Mouse (Mus musculus) limb, embryonic 13.5 days (tissue): Measurements from ENCODE around the gene Sgta. TPM values are rescaled to one million over a fixed set of nuclear protein-coding genes. Genes with fewer than 3 reads are reported as not detected.

Experiments
- ATAC-seq: fragments of 200-750 bp; cut with Nextera tagmentation; 2 replicates; pipeline ENCODE4 v1.8.0; 2017; ENCODE audit warnings: low read depth, moderate number of reproducible peaks, moderate TSS enrichment; ENCODE audit not compliant: low FRiP score
- H3K27ac ChIP-seq: fragments of 300-500 bp; sonication (generic); 2 replicates; pipeline ENCODE4 v1.5.1; 2015; ENCODE audit warnings: inconsistent platforms, mild to moderate bottlenecking, moderate library complexity
- H3K27me3 ChIP-seq: fragments of 300-500 bp; sonication (generic); 2 replicates; pipeline ENCODE4 v1.6.1; 2015; ENCODE audit warnings: mild to moderate bottlenecking, inconsistent platforms
- H3K36me3 ChIP-seq: fragments of 300-500 bp; sonication (generic); 2 replicates; pipeline ENCODE4 v1.6.1; 2015; ENCODE audit warnings: inconsistent platforms, mild to moderate bottlenecking, moderate library complexity
- H3K4me1 ChIP-seq: fragments of 300-500 bp; sonication (generic); 2 replicates; pipeline ENCODE4 v1.6.1; 2015; ENCODE audit warnings: inconsistent platforms
- H3K4me2 ChIP-seq: fragments of 300-500 bp; sonication (generic); replicated peaks from 2 replicates; pipeline ENCODE4 v1.6.1; 2015; ENCODE audit warnings: inconsistent platforms, mild to moderate bottlenecking, moderate library complexity
- H3K4me3 ChIP-seq: fragments of 300-500 bp; sonication (generic); 2 replicates; pipeline ENCODE4 v1.5.1; 2015; ENCODE audit warnings: moderate library complexity, mild to moderate bottlenecking, inconsistent platforms
- H3K9ac ChIP-seq: fragments of 300-500 bp; sonication (generic); 2 replicates; pipeline ENCODE4 v1.6.1; 2015; ENCODE audit warnings: mild to moderate bottlenecking, inconsistent platforms
- H3K9me3 ChIP-seq: fragments of 300-500 bp; sonication (generic); 2 replicates; pipeline ENCODE4 v1.6.1; 2016; ENCODE audit warnings: inconsistent platforms
- WGBS: fragments of 180-500 bp; shearing (Covaris S2); methylation state at CpG from one replicate; pipeline ENCODE4 v1.1.7; 2015; 5-methylcytosine and 5-hydroxymethylcytosine counted together
- polyA plus RNA-seq: library from polyadenylated mRNA; unstranded; fragments of >200 nt; fragmentation: Nextera tagmentation; extraction: Ambion mirVana; gene quantifications from 2 replicates; pipeline ENCODE4 v1.2.1, GENCODE M21; 2015

The Sgta gene
- 227 and 231 TPM in 2 replicates for polyA plus RNA-seq

- ATAC-seq: peak; percentile 94
- 0 out of 2 replicates have a peak within 1 kb of the TSS, but pooled peaks have one; percentile 3 for H3K27ac ChIP-seq
- H3K9ac ChIP-seq: peak within 1 kb of the TSS; percentile 91
- H3K9me3 ChIP-seq: no peaks in the 10 kb centered on the region
- H3K27me3 ChIP-seq: no peaks in the 10 kb centered on the region
- peaks cover 31% of the 10 kb centered on the region for H3K4me1 ChIP-seq
- peaks cover 8% of the 10 kb centered on the region; the same call in 1 of the 2 replicates for H3K36me3 ChIP-seq
- 0% methylated on average over 48 of the region's 48 CpGs for WGBS
- H3K4me3 ChIP-seq: peak within 1 kb of the TSS; percentile 85
- H3K4me2 ChIP-seq: peak within 1 kb of the TSS; percentile 97
Measured at GRCm38 (mm10) chr10:81059603-81060543, at the start of gene Sgta. Gene Sgta, minus strand, starts transcription at chr10:81060181.

GRCm38 (mm10) chr10:81106113-81106721, 46.2 kb upstream of the Sgta start:
- Histone ChIP-seq H3K4me2 (peak overlapping the region; percentile 78), H3K36me3 (peaks cover 39% of the 10 kb centered on the region), H3K4me1 (peaks cover 21% of the 10 kb centered on the region), H3K4me3 (peak overlapping the region; percentile 92), H3K27ac (peak overlapping the region; percentile 99), H3K9ac (peak overlapping the region; percentile 98), H3K27me3 (no peaks in the 10 kb centered on the region), H3K9me3 (no peaks in the 10 kb centered on the region)
- under 1% methylated on average over 34 of the region's 35 CpGs for WGBS
- peak; percentile 89 for ATAC-seq

GRCm38 (mm10) chr10:81105565-81106112, 45.7 kb upstream of the Sgta start, which contains the start of gene Map2k2:
Gene Map2k2, plus strand, starts transcription at chr10:81105915.
- peak; percentile 93 for ATAC-seq
- H3K36me3 ChIP-seq: peaks cover 34% of the 10 kb centered on the region
- peak within 1 kb of the TSS; percentile 92 for H3K4me3 ChIP-seq
- peak within 1 kb of the TSS; percentile 98 for H3K9ac ChIP-seq
- peak within 1 kb of the TSS; percentile 99 for H3K27ac ChIP-seq
- no peaks in the 10 kb centered on the region for H3K27me3 ChIP-seq
- under 1% methylated on average over 56 of the region's 56 CpGs for WGBS
- peaks cover 21% of the 10 kb centered on the region for H3K4me1 ChIP-seq
- no peaks in the 10 kb centered on the region for H3K9me3 ChIP-seq
- H3K4me2 ChIP-seq: peak within 1 kb of the TSS; percentile 78

- Histone ChIP-seq H3K9ac (no peak overlapping the region), H3K9me3 (peaks cover 5% of the 10 kb centered on the region; the same call in 1 of the 2 replicates), H3K36me3 (no peaks in the 10 kb centered on the region), H3K27me3 (0 out of 2 replicates have a peak, but pooled peaks cover 4% of the 10 kb centered on the region), H3K4me2 (no peak overlapping the region), H3K4me1 (no peaks in the 10 kb centered on the region), H3K27ac (no peak overlapping the region), H3K4me3 (no peak overlapping the region)
- WGBS: 56% methylated on average over 9 of the region's 9 CpGs
- no peak for ATAC-seq
Measured at GRCm38 (mm10) chr10:81094931-81095678, 35.1 kb upstream of the Sgta start.

GRCm38 (mm10) chr10:81092465-81093250, 32.7 kb upstream of the Sgta start:
- H3K27me3 ChIP-seq: 0 out of 2 replicates have a peak, but pooled peaks cover 4% of the 10 kb centered on the region
- peaks cover 8% of the 10 kb centered on the region for H3K4me1 ChIP-seq
- H3K9me3 ChIP-seq: peaks cover 5% of the 10 kb centered on the region; the same call in 1 of the 2 replicates
- WGBS: 61% methylated on average over 22 of the region's 22 CpGs
- no peak overlapping the region for H3K4me3 ChIP-seq
- H3K36me3 ChIP-seq: no peaks in the 10 kb centered on the region
- no peak overlapping the region for H3K9ac ChIP-seq
- ATAC-seq: no peak
- no peak overlapping the region for H3K4me2 ChIP-seq
- H3K27ac ChIP-seq: no peak overlapping the region

GRCm38 (mm10) chr10:81090621-81091020, 30.6 kb upstream of the Sgta start:
- Histone ChIP-seq H3K4me2 (no peak overlapping the region), H3K9me3 (peaks cover 5% of the 10 kb centered on the region; the same call in 1 of the 2 replicates), H3K9ac (no peak overlapping the region), H3K27ac (no peak overlapping the region), H3K36me3 (no peaks in the 10 kb centered on the region), H3K4me3 (no peak overlapping the region), H3K4me1 (peaks cover 8% of the 10 kb centered on the region), H3K27me3 (0 out of 2 replicates have a peak, but pooled peaks cover 4% of the 10 kb centered on the region)
- no peak for ATAC-seq
- WGBS: 76% methylated on average over 7 of the region's 7 CpGs

- Histone ChIP-seq H3K4me3 (no peak overlapping the region), H3K4me2 (no peak overlapping the region), H3K4me1 (peaks cover 8% of the 10 kb centered on the region), H3K9me3 (peaks cover 5% of the 10 kb centered on the region; the same call in 1 of the 2 replicates), H3K27me3 (0 out of 2 replicates have a peak, but pooled peaks cover 4% of the 10 kb centered on the region), H3K36me3 (no peaks in the 10 kb centered on the region), H3K27ac (no peak overlapping the region), H3K9ac (0 out of 2 replicates have a peak overlapping the region, but pooled peaks have one; percentile 31)
- ATAC-seq: 0 out of 2 replicates have a peak, but pooled peaks have one; percentile 12
- 38% methylated on average over 2 of the region's 2 CpGs for WGBS
Measured at GRCm38 (mm10) chr10:81089216-81089615, 29.2 kb upstream of the Sgta start.

- H3K27ac ChIP-seq: no peak overlapping the region
- peaks cover 5% of the 10 kb centered on the region; the same call in 1 of the 2 replicates for H3K9me3 ChIP-seq
- H3K27me3 ChIP-seq: no peaks in the 10 kb centered on the region
- peaks cover 14% of the 10 kb centered on the region for H3K36me3 ChIP-seq
- no peak overlapping the region for H3K4me2 ChIP-seq
- no peak overlapping the region for H3K9ac ChIP-seq
- WGBS: 55% methylated on average over 2 of the region's 2 CpGs
- no peak for ATAC-seq
- H3K4me1 ChIP-seq: peaks cover 8% of the 10 kb centered on the region
- H3K4me3 ChIP-seq: no peak overlapping the region
Measured at GRCm38 (mm10) chr10:81087021-81087420, 27.0 kb upstream of the Sgta start.

- Histone ChIP-seq H3K4me1 (no peaks in the 10 kb centered on the region), H3K4me3 (no peak overlapping the region), H3K27me3 (no peaks in the 10 kb centered on the region), H3K9me3 (peaks cover 4% of the 10 kb centered on the region; the same call in 1 of the 2 replicates), H3K4me2 (no peak overlapping the region), H3K27ac (no peak overlapping the region), H3K9ac (0 out of 2 replicates have a peak overlapping the region, but pooled peaks have one; percentile 9), H3K36me3 (peaks cover 60% of the 10 kb centered on the region)
- ATAC-seq: peak; percentile 6; the same call in 1 of the 2 replicates
- 77% methylated on average over 7 of the region's 7 CpGs for WGBS
Measured at GRCm38 (mm10) chr10:81082168-81082960, 22.4 kb upstream of the Sgta start.

GRCm38 (mm10) chr10:81080008-81080655, 20.2 kb upstream of the Sgta start:
- WGBS: 93% methylated on average over 30 of the region's 31 CpGs
- no peak overlapping the region for H3K9ac ChIP-seq
- no peak overlapping the region for H3K4me2 ChIP-seq
- no peaks in the 10 kb centered on the region for H3K27me3 ChIP-seq
- H3K4me1 ChIP-seq: no peaks in the 10 kb centered on the region
- ATAC-seq: no peak
- no peak overlapping the region for H3K27ac ChIP-seq
- no peak overlapping the region for H3K4me3 ChIP-seq
- H3K9me3 ChIP-seq: no peaks in the 10 kb centered on the region
- H3K36me3 ChIP-seq: peaks cover 82% of the 10 kb centered on the region
